In genomic region chr9:69669611-69670550, GRCm38 (mm10) we compare ENCODE assay signal across 9 mouse cellular contexts.
DNase-seq lines count a peak whose midpoint lies in the region; ATAC-seq and TF ChIP-seq lines count a peak whose summit lies in the region.
"Had no signal": no experiment of that assay in that cellular context is flagged by ENCODE, and none has a peak within 500 bp of the region (broad histone marks: within the 10 kb centered on the region; RNA-seq: fewer than 3 reads in every experiment).

No protein-coding gene starts in this region.

- no peak overlapping the region for H3K9ac ChIP-seq in lung, embryonic 14.5 days
- no peak overlapping the region for H3K9ac ChIP-seq in hindbrain, embryonic 12.5 days
- H3K9ac ChIP-seq in neural tube, embryonic 12.5 days = no peak overlapping the region
- H3K9ac ChIP-seq in liver, embryonic 12.5 days = no peak overlapping the region

- H3K9me3 ChIP-seq in lung, embryonic 14.5 days (ENCODE audit: low read depth, low read length) = no peaks in the 10 kb centered on the region
- H3K9me3 ChIP-seq in hindbrain, embryonic 12.5 days (replicated peaks) = no peaks in the 10 kb centered on the region
- H3K9me3 ChIP-seq in neural tube, embryonic 12.5 days = no peaks in the 10 kb centered on the region
- no peaks in the 10 kb centered on the region for H3K9me3 ChIP-seq in liver, embryonic 12.5 days (replicated peaks)

- WGBS in lung, embryonic 14.5 days = 3% methylated on average over 25 of the region's 25 CpGs
- under 1% methylated on average over 25 of the region's 25 CpGs for WGBS in hindbrain, embryonic 12.5 days
- 2% methylated on average over 25 of the region's 25 CpGs for WGBS in neural tube, embryonic 12.5 days
- WGBS in liver, embryonic 12.5 days (ENCODE audit: insufficient replicate concordance) = 5% methylated on average over 25 of the region's 25 CpGs

- no peaks in the 10 kb centered on the region for H3K4me1 ChIP-seq in lung, embryonic 14.5 days (ENCODE audit: insufficient read depth)
- peaks cover 26% of the 10 kb centered on the region for H3K4me1 ChIP-seq in hindbrain, embryonic 12.5 days
- H3K4me1 ChIP-seq in neural tube, embryonic 12.5 days = peaks cover 26% of the 10 kb centered on the region
- no peaks in the 10 kb centered on the region for H3K4me1 ChIP-seq in liver, embryonic 12.5 days

- H3K27me3 ChIP-seq in lung, embryonic 14.5 days (ENCODE audit: insufficient read depth, low read length) = peaks cover 66% of the 10 kb centered on the region
- H3K27me3 ChIP-seq in hindbrain, embryonic 12.5 days = peaks cover 58% of the 10 kb centered on the region
- H3K27me3 ChIP-seq in neural tube, embryonic 12.5 days (replicated peaks) = peaks cover 33% of the 10 kb centered on the region
- peaks cover 87% of the 10 kb centered on the region for H3K27me3 ChIP-seq in liver, embryonic 12.5 days (replicated peaks)

- H3K4me2 ChIP-seq in lung, embryonic 14.5 days = peak overlapping the region; percentile 33
- peak overlapping the region; percentile 57 for H3K4me2 ChIP-seq in hindbrain, embryonic 12.5 days (replicated peaks)
- peak overlapping the region; percentile 59 for H3K4me2 ChIP-seq in neural tube, embryonic 12.5 days (replicated peaks)
- H3K4me2 ChIP-seq in liver, embryonic 12.5 days = no peak overlapping the region

- H3K36me3 ChIP-seq in lung, embryonic 14.5 days (ENCODE audit: insufficient read depth) = no peaks in the 10 kb centered on the region
- H3K36me3 ChIP-seq in hindbrain, embryonic 12.5 days = no peaks in the 10 kb centered on the region
- no peaks in the 10 kb centered on the region for H3K36me3 ChIP-seq in neural tube, embryonic 12.5 days
- no peaks in the 10 kb centered on the region for H3K36me3 ChIP-seq in liver, embryonic 12.5 days

- DNase-seq in CD4-positive, CD25-positive, alpha-beta regulatory T cell, adult 2 months (ENCODE audit: low read depth, low spot score) = peak; percentile 5
- no peak for DNase-seq in lung, embryonic 14.5 days
- DNase-seq in lung, postnatal 14 days = no peak
- DNase-seq: adrenal gland, adult 8-10 months had no signal

- H3K4me3 ChIP-seq in lung, embryonic 14.5 days (ENCODE audit: low read depth, low read length) = no peak overlapping the region; the same call in 1 of the 2 replicates
- peak overlapping the region; percentile 29; the same call in 1 of the 2 replicates for H3K4me3 ChIP-seq in hindbrain, embryonic 12.5 days
- no peak overlapping the region; the same call in 1 of the 2 replicates for H3K4me3 ChIP-seq in neural tube, embryonic 12.5 days
- H3K4me3 ChIP-seq in liver, embryonic 12.5 days = no peak overlapping the region

- H3K27ac ChIP-seq in lung, embryonic 14.5 days (ENCODE audit: low read depth) = no peak overlapping the region
- no peak overlapping the region for H3K27ac ChIP-seq in hindbrain, embryonic 12.5 days
- H3K27ac ChIP-seq in neural tube, embryonic 12.5 days = 0 out of 2 replicates have a peak overlapping the region, but pooled peaks have one; percentile 10
- H3K27ac ChIP-seq in liver, embryonic 12.5 days = no peak overlapping the region

- no peak for TF ChIP-seq CTCF in lung, embryonic 14.5 days (IDR thresholded peaks at IDR 0.05; ENCODE audit: low read depth)

- ATAC-seq in CD4-positive, CD25-positive, alpha-beta regulatory T cell, adult 4 months = no peak
- ATAC-seq in lung, embryonic 14.5 days (ENCODE audit: insufficient read depth) = no peak
- ATAC-seq in hindbrain, embryonic 12.5 days (ENCODE audit: low FRiP score) = peak; percentile 44
- peak; percentile 75 for ATAC-seq in neural tube, embryonic 12.5 days (ENCODE audit: low FRiP score, low read depth)
- ATAC-seq in frontal cortex, adult (ENCODE audit: low TSS enrichment) = no peak
- ATAC-seq in liver, embryonic 12.5 days = no peak

Comparison
In these comparisons a context has a peak if more than half of its experiments do, and no peak if none do; other contexts are left out.
1. ATAC-seq: peak in hindbrain, embryonic 12.5 days (single experiment) and neural tube, embryonic 12.5 days (single experiment); none in CD4-positive, CD25-positive, alpha-beta regulatory T cell, adult 4 months (single experiment), lung, embryonic 14.5 days (single experiment), frontal cortex, adult (single experiment) and liver, embryonic 12.5 days (single experiment).